Mouse (Mus musculus) cerebellum, postnatal 10 days (tissue): ENCODE results near the gene Prkce.
A peak's percentile ranks its signal among the peaks of the same experiment; 100 is the strongest.

Source experiments
- DNase-seq, 2 experiments: peaks; one replicate each; pipeline ENCODE4 v3.0.0; 2021; ENCODE audit warnings: mixed read lengths in 2 of 2

Prkce gene

GRCm38 (mm10) chr17:86266051-86266450, 98.5 kb downstream of the Prkce start:
- DNase-seq: peak; percentile 99

- peak; percentile 50 to 54 for DNase-seq
Measured at GRCm38 (mm10) chr17:86267126-86267760, 99.7 kb downstream of the Prkce start.

- no peak for DNase-seq
Measured at GRCm38 (mm10) chr17:86269639-86270038, 102.1 kb downstream of the Prkce start.

- DNase-seq: no peak
Measured at GRCm38 (mm10) chr17:86270523-86270922, 102.9 kb downstream of the Prkce start.

GRCm38 (mm10) chr17:86271277-86271676, 103.7 kb downstream of the Prkce start:
- peak in 1 of 2 experiments; percentile 63 for DNase-seq

GRCm38 (mm10) chr17:86272961-86273360, 105.4 kb downstream of the Prkce start:
- DNase-seq: peak; percentile 61 to 79

GRCm38 (mm10) chr17:86273566-86274349, 106.2 kb downstream of the Prkce start:
- DNase-seq: peak; percentile 63 to 72

- no peak for DNase-seq
Measured at GRCm38 (mm10) chr17:86274350-86274744, 106.8 kb downstream of the Prkce start.

GRCm38 (mm10) chr17:86276381-86276780, 108.8 kb downstream of the Prkce start:
- DNase-seq: no peak

- no peak for DNase-seq
Measured at GRCm38 (mm10) chr17:86277032-86277798, 109.6 kb downstream of the Prkce start.

GRCm38 (mm10) chr17:86277999-86278526, 110.5 kb downstream of the Prkce start:
- DNase-seq: no peak

- peak; percentile 80 to 86 for DNase-seq
Measured at GRCm38 (mm10) chr17:86279751-86280150, 112.2 kb downstream of the Prkce start.

GRCm38 (mm10) chr17:86283741-86284140, 116.2 kb downstream of the Prkce start:
- DNase-seq: peak; percentile 63 to 73

- DNase-seq: no peak
Measured at GRCm38 (mm10) chr17:86285058-86285457, 117.5 kb downstream of the Prkce start.

- DNase-seq: peak in 1 of 2 experiments; percentile 36
Measured at GRCm38 (mm10) chr17:86286747-86287271, 119.2 kb downstream of the Prkce start.

- DNase-seq: no peak
Measured at GRCm38 (mm10) chr17:86292711-86293110, 125.1 kb downstream of the Prkce start.

- peak; percentile 70 to 78 for DNase-seq
Measured at GRCm38 (mm10) chr17:86293247-86293744, 125.7 kb downstream of the Prkce start.

GRCm38 (mm10) chr17:86299576-86299975, 132.0 kb downstream of the Prkce start:
- DNase-seq: no peak

- DNase-seq: no peak
Measured at GRCm38 (mm10) chr17:86300774-86301595, 133.4 kb downstream of the Prkce start.

- peak; percentile 91 to 94 for DNase-seq
Measured at GRCm38 (mm10) chr17:86302266-86302665, 134.7 kb downstream of the Prkce start.

- DNase-seq: no peak
Measured at GRCm38 (mm10) chr17:86302861-86303331, 135.3 kb downstream of the Prkce start.
